Mouse (Mus musculus) kidney, postnatal 0 days (tissue): ENCODE results near the gene Prkce. TPM values are rescaled to one million over a fixed set of nuclear protein-coding genes. Genes with fewer than 3 reads are reported as not detected.

ENCODE experiments used
- ATAC-seq: fragments of 200-750 bp; cut with Nextera tagmentation; replicated peaks from 2 replicates; pipeline ENCODE4 v1.8.0; 2017; ENCODE audit warnings: low read depth, moderate number of reproducible peaks, moderate TSS enrichment, moderate library complexity; ENCODE audit not compliant: low FRiP score
- DNase-seq: peaks from one replicate; pipeline ENCODE4 v3.0.0-alpha.2; 2016; ENCODE audit warnings: low spot score
- H3K27ac ChIP-seq: fragments of 300-500 bp; sonication (generic); 2 replicates; pipeline ENCODE4 v1.5.1; 2014; ENCODE audit warnings: mild to moderate bottlenecking
- H3K27me3 ChIP-seq: fragments of 300-500 bp; sonication (generic); 2 replicates; pipeline ENCODE4 v1.6.1; 2014; ENCODE audit warnings: low read length, mixed read lengths; ENCODE audit not compliant: insufficient read depth
- H3K36me3 ChIP-seq: fragments of 300-500 bp; sonication (generic); 2 replicates; pipeline ENCODE4 v1.6.1; 2014; ENCODE audit warnings: low read length, mixed read lengths; ENCODE audit not compliant: insufficient read depth
- H3K4me1 ChIP-seq: fragments of 300-500 bp; sonication (generic); replicated peaks from 2 replicates; pipeline ENCODE4 v1.6.1; 2014; ENCODE audit warnings: antibody characterized with exemption, low read length, mixed read lengths; ENCODE audit not compliant: insufficient read depth
- H3K4me2 ChIP-seq: fragments of 300-500 bp; sonication (generic); 2 replicates; pipeline ENCODE4 v1.6.1; 2014; ENCODE audit warnings: mild to moderate bottlenecking, low read length, moderate library complexity, mixed read lengths
- H3K4me3 ChIP-seq: fragments of 300-500 bp; sonication (generic); replicated peaks from 2 replicates; pipeline ENCODE4 v1.5.1; 2014; ENCODE audit warnings: low read depth, low read length
- H3K9ac ChIP-seq: fragments of 300-500 bp; sonication (generic); 2 replicates; pipeline ENCODE4 v1.6.1; 2014; ENCODE audit warnings: low read depth, low read length
- H3K9me3 ChIP-seq: fragments of 300-500 bp; sonication (generic); replicated peaks from 2 replicates; pipeline ENCODE4 v1.6.1; 2016; ENCODE audit warnings: low read length, inconsistent platforms, mixed read lengths
- CTCF ChIP-seq: IDR thresholded peaks from 2 replicates; pipeline ENCODE4 v1.5.1; 2016; ENCODE audit warnings: antibody characterized with exemption, low read depth, mild to moderate bottlenecking, moderate library complexity
- WGBS: fragments of 180-500 bp; shearing (Covaris S2); extraction: QIAGEN DNeasy Blood & Tissue Kit; methylation state at CpG from one replicate; pipeline ENCODE4 v1.1.7; 2014; 5-methylcytosine and 5-hydroxymethylcytosine counted together
- polyA plus RNA-seq: library from polyadenylated mRNA; unstranded; fragments of >200 nt; fragmentation: Nextera tagmentation; extraction: Ambion mirVana; gene quantifications from 2 replicates; pipeline ENCODE4 v1.2.1, GENCODE M21; 2015

The Prkce gene
- polyA plus RNA-seq, 1 experiment from 2014 or later: 6.0 TPM

GRCm38 (mm10) chr17:86292711-86293110 lies 125.1 kb downstream of the Prkce start:
- H3K9ac ChIP-seq: no peak overlapping the region
- H3K36me3 ChIP-seq: no peaks in the 10 kb centered on the region
- no peak for TF ChIP-seq CTCF
- H3K4me2 ChIP-seq: no peak overlapping the region
- DNase-seq (no peak), ATAC-seq (no peak)
- H3K27me3 ChIP-seq: no peaks in the 10 kb centered on the region
- no peaks in the 10 kb centered on the region for H3K4me1 ChIP-seq
- H3K9me3 ChIP-seq: no peaks in the 10 kb centered on the region
- no peak overlapping the region for H3K27ac ChIP-seq
- no peak overlapping the region for H3K4me3 ChIP-seq
- 84% methylated on average over 6 of the region's 6 CpGs for WGBS

- peak; percentile 79; the same call in 1 of the 2 replicates for ATAC-seq
- Histone ChIP-seq H3K4me1 (no peaks in the 10 kb centered on the region), H3K4me2 (no peak overlapping the region), H3K27me3 (no peaks in the 10 kb centered on the region), H3K36me3 (no peaks in the 10 kb centered on the region), H3K27ac (no peak overlapping the region), H3K4me3 (no peak overlapping the region), H3K9ac (no peak overlapping the region), H3K9me3 (no peaks in the 10 kb centered on the region)
- 38% methylated on average over 9 of the region's 10 CpGs for WGBS
- TF ChIP-seq CTCF: peak; percentile 68
- DNase-seq: peak; percentile 71
Measured at GRCm38 (mm10) chr17:86293247-86293744, 125.7 kb downstream of the Prkce start.

- Histone ChIP-seq H3K9me3 (no peaks in the 10 kb centered on the region), H3K4me3 (no peak overlapping the region), H3K36me3 (no peaks in the 10 kb centered on the region), H3K4me2 (no peak overlapping the region), H3K4me1 (peaks cover 21% of the 10 kb centered on the region), H3K9ac (no peak overlapping the region), H3K27ac (no peak overlapping the region), H3K27me3 (no peaks in the 10 kb centered on the region)
- ATAC-seq (no peak), DNase-seq (no peak)
- WGBS: 71% methylated on average over 3 of the region's 3 CpGs
- TF ChIP-seq CTCF: no peak
Measured at GRCm38 (mm10) chr17:86299576-86299975, 132.0 kb downstream of the Prkce start.

- H3K4me3 ChIP-seq: no peak overlapping the region
- no peak for TF ChIP-seq CTCF
- H3K9ac ChIP-seq: 0 out of 2 replicates have a peak overlapping the region, but pooled peaks have one; percentile 23
- H3K27me3 ChIP-seq: no peaks in the 10 kb centered on the region
- peak overlapping the region; percentile 44 for H3K4me2 ChIP-seq
- ATAC-seq (peak; percentile 41; the same call in 1 of the 2 replicates), DNase-seq (peak; percentile 78)
- WGBS: 30% methylated on average over 22 of the region's 22 CpGs
- peak overlapping the region; percentile 82 for H3K27ac ChIP-seq
- H3K36me3 ChIP-seq: no peaks in the 10 kb centered on the region
- H3K9me3 ChIP-seq: no peaks in the 10 kb centered on the region
- H3K4me1 ChIP-seq: peaks cover 28% of the 10 kb centered on the region
Measured at GRCm38 (mm10) chr17:86300774-86301595, 133.4 kb downstream of the Prkce start.

GRCm38 (mm10) chr17:86302266-86302665 lies 134.7 kb downstream of the Prkce start:
- DNase-seq: no peak

GRCm38 (mm10) chr17:86302861-86303331 lies 135.3 kb downstream of the Prkce start:
- 77% methylated on average over 14 of the region's 14 CpGs for WGBS
- TF ChIP-seq CTCF: no peak
- Histone ChIP-seq H3K4me2 (no peak overlapping the region), H3K4me3 (no peak overlapping the region), H3K27ac (peak overlapping the region; percentile 66; the same call in 1 of the 2 replicates), H3K9ac (no peak overlapping the region), H3K9me3 (no peaks in the 10 kb centered on the region), H3K27me3 (no peaks in the 10 kb centered on the region), H3K4me1 (peaks cover 28% of the 10 kb centered on the region), H3K36me3 (no peaks in the 10 kb centered on the region)
- DNase-seq (peak; percentile 46), ATAC-seq (peak; percentile 46; the same call in 1 of the 2 replicates)

More at GRCm38 (mm10) chr17:86302266-86302665, 134.7 kb downstream of the Prkce start:
- 80% methylated on average over 11 of the region's 11 CpGs for WGBS
- Histone ChIP-seq H3K27ac (peak overlapping the region; percentile 66), H3K4me1 (peaks cover 28% of the 10 kb centered on the region), H3K9ac (no peak overlapping the region), H3K9me3 (no peaks in the 10 kb centered on the region), H3K4me2 (no peak overlapping the region), H3K36me3 (no peaks in the 10 kb centered on the region), H3K4me3 (no peak overlapping the region), H3K27me3 (no peaks in the 10 kb centered on the region)
- no peak for TF ChIP-seq CTCF
- no peak for ATAC-seq
